Mouse (Mus musculus): ENCODE results near the gene Apoa4. TPM values are rescaled to one million over a fixed set of nuclear protein-coding genes. Genes with fewer than 3 reads are reported as not detected.

Apoa4 gene
- polyA plus RNA-seq, 1 experiment from 2014 or later = 1,729 TPM

DNA sequence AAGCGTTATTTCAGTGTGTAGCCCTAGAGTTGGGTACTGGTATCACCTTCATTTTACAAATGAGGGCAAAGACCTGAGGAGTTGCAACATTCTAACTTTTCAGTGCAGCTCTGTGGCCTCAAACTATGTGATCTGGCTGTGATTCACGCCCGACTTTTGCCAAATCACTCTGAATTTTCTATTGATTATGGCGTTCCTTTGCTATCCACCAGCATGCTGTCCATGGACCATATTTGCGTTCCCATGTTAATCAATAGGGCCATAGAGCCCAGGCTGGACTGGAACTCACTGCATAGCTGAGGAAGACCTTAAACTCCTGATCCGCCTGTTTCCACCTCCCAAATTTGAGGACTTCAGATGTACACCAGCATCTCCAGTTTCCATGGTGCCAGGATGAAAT is 18.6 kb downstream of the Apoa4 start:
- H3K27me3 ChIP-seq (replicated peaks; ENCODE audit: control insufficient read depth, insufficient read depth, low read length) = no peaks in the 10 kb centered on the region
- no peaks in the 10 kb centered on the region for H3K9me3 ChIP-seq (ENCODE audit: control insufficient read depth, low read length)
- H3K4me3 ChIP-seq (ENCODE audit: low read length) = no peak overlapping the region
- H3K36me3 ChIP-seq (ENCODE audit: control insufficient read depth, insufficient read depth, low read length) = no peaks in the 10 kb centered on the region
- H3K4me2 ChIP-seq (ENCODE audit: low read depth, low read length) = no peak overlapping the region
- H3K9ac ChIP-seq (ENCODE audit: low read depth, low read length) = no peak overlapping the region
- 81% methylated on average over 6 of the region's 6 CpGs for WGBS
- no peaks in the 10 kb centered on the region; the same call in 1 of the 2 replicates for H3K4me1 ChIP-seq (ENCODE audit: control insufficient read depth, insufficient read depth, low read length)
- H3K27ac ChIP-seq (ENCODE audit: low read length) = no peak overlapping the region
- no peak for ATAC-seq

DNA sequence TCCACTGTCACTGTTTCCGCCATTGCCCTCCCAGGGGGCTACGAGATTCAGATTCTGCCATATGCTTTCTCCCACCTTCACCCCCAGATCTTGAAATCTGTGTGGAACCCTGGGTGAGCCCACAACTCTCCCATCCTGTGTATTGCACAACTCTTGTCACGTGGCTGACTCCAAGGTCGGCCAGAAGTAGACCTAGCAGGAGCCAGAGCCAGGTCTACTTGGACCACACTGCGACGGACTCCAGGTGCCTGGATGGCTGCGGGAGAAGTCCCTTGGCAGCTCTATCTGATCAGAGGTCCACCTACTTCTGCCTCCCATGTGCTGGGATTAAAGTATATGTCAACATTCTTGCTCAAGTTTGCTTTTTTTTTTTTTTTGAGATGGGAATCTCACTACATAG is 20.6 kb downstream of the Apoa4 start:
- no peaks in the 10 kb centered on the region for H3K36me3 ChIP-seq (ENCODE audit: control insufficient read depth, insufficient read depth, low read length)
- H3K4me2 ChIP-seq (ENCODE audit: low read depth, low read length) = no peak overlapping the region
- 79% methylated on average over 7 of the region's 7 CpGs for WGBS
- no peak for ATAC-seq
- no peak overlapping the region for H3K9ac ChIP-seq (ENCODE audit: low read depth, low read length)
- no peak overlapping the region for H3K4me3 ChIP-seq (ENCODE audit: low read length)
- no peaks in the 10 kb centered on the region for H3K27me3 ChIP-seq (replicated peaks; ENCODE audit: control insufficient read depth, insufficient read depth, low read length)
- no peaks in the 10 kb centered on the region for H3K9me3 ChIP-seq (ENCODE audit: control insufficient read depth, low read length)
- H3K27ac ChIP-seq (ENCODE audit: low read length) = no peak overlapping the region
- no peaks in the 10 kb centered on the region; the same call in 1 of the 2 replicates for H3K4me1 ChIP-seq (ENCODE audit: control insufficient read depth, insufficient read depth, low read length)

DNA sequence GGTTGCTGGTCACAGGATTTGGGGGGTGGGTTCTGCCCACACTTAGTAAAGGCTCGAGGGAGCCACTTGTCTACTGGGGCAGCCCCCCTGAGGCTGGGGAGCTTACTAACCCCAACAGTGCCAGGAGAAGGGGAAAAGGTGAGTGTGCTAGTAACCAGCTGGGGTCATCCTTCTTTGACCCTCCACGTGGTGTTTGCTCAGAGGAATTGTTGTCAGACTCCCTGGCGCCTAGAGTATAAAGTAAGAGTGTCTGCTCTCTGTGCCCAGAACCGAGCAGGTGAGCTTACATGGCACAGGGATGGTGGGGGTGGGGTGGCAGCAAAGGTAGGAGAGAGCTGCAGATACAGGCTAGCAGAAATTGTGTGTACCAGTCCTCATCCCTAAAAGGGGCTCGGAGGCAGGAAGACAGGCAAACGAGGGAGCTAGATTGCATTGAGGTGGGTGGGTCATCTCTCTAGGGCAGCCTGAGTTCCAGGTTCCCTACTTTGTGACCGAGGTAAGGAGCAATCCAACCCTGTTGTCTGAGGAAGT is 27.9 kb downstream of the Apoa4 start, which contains the start of gene Apoa5:
Gene Apoa5 (plus strand): TSS at position 291 of the 531 bp plus-strand sequence.
- no peaks in the 10 kb centered on the region; the same call in 1 of the 2 replicates for H3K27me3 ChIP-seq (replicated peaks; ENCODE audit: control insufficient read depth, insufficient read depth, low read length)
- H3K9me3 ChIP-seq (ENCODE audit: control insufficient read depth, low read length) = no peaks in the 10 kb centered on the region
- no peak within 1 kb of the TSS for H3K9ac ChIP-seq (ENCODE audit: low read depth, low read length)
- H3K4me3 ChIP-seq (ENCODE audit: low read length) = no peak within 1 kb of the TSS
- no peaks in the 10 kb centered on the region for H3K36me3 ChIP-seq (ENCODE audit: control insufficient read depth, insufficient read depth, low read length)
- WGBS = 40% methylated on average over 7 of the region's 7 CpGs
- H3K4me1 ChIP-seq (ENCODE audit: control insufficient read depth, insufficient read depth, low read length) = no peaks in the 10 kb centered on the region
- no peak within 1 kb of the TSS for H3K4me2 ChIP-seq (ENCODE audit: low read depth, low read length)
- no peak within 1 kb of the TSS for H3K27ac ChIP-seq (ENCODE audit: low read length)
- ATAC-seq = no peak

GRCm38 (mm10) chr9:46269125-46269524 is 28.6 kb downstream of the Apoa4 start:
- Histone ChIP-seq H3K36me3 (ENCODE audit: control insufficient read depth, insufficient read depth, low read length) (no peaks in the 10 kb centered on the region), H3K27me3 (replicated peaks; ENCODE audit: control insufficient read depth, insufficient read depth, low read length) (no peaks in the 10 kb centered on the region; the same call in 1 of the 2 replicates), H3K4me2 (ENCODE audit: low read depth, low read length) (no peak overlapping the region), H3K9me3 (ENCODE audit: control insufficient read depth, low read length) (no peaks in the 10 kb centered on the region), H3K9ac (ENCODE audit: low read depth, low read length) (no peak overlapping the region), H3K27ac (ENCODE audit: low read length) (no peak overlapping the region), H3K4me3 (ENCODE audit: low read length) (no peak overlapping the region), H3K4me1 (ENCODE audit: control insufficient read depth, insufficient read depth, low read length) (peaks cover 5% of the 10 kb centered on the region)
- WGBS = 88% methylated on average over 5 of the region's 5 CpGs
- ATAC-seq = no peak

- Histone ChIP-seq H3K27me3 (replicated peaks; ENCODE audit: control insufficient read depth, insufficient read depth, low read length) (no peaks in the 10 kb centered on the region; the same call in 1 of the 2 replicates), H3K36me3 (ENCODE audit: control insufficient read depth, insufficient read depth, low read length) (0 out of 2 replicates have a peak, but pooled peaks cover 9% of the 10 kb centered on the region), H3K27ac (ENCODE audit: low read length) (no peak overlapping the region), H3K4me3 (ENCODE audit: low read length) (no peak overlapping the region), H3K4me2 (ENCODE audit: low read depth, low read length) (no peak overlapping the region), H3K9ac (ENCODE audit: low read depth, low read length) (no peak overlapping the region), H3K9me3 (ENCODE audit: control insufficient read depth, low read length) (no peaks in the 10 kb centered on the region), H3K4me1 (ENCODE audit: control insufficient read depth, insufficient read depth, low read length) (peaks cover 5% of the 10 kb centered on the region)
- no peak for ATAC-seq
- 91% methylated on average over 4 of the region's 4 CpGs for WGBS
These were observed 30.3 kb downstream of the Apoa4 start for GRCm38 (mm10) chr9:46270782-46271181.

DNA sequence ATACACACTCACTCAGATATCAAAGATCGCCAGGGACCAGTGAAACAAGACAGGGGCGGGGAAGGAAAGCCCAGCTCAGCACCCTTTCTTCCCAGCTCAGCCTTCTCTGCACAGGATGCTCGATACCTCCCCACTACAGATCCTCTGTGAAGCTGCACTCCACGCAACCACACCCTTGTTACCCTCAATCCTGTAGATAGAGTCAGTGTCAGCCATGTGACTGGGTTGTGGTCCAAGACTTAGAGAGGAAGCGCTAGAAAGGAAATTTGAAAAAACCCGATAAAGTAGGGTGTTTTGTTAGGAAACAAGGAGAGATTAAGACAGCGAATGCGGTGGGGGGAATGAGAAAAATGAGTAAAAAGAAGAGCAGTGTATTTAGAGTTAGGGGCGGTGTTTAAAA is 31.6 kb downstream of the Apoa4 start:
- H3K4me2 ChIP-seq (ENCODE audit: low read depth, low read length) = no peak overlapping the region
- WGBS = 83% methylated on average over 9 of the region's 9 CpGs
- no peak for ATAC-seq
- H3K9ac ChIP-seq (ENCODE audit: low read depth, low read length) = no peak overlapping the region
- no peak overlapping the region; the same call in 1 of the 2 replicates for H3K4me3 ChIP-seq (ENCODE audit: low read length)
- H3K27me3 ChIP-seq (replicated peaks; ENCODE audit: control insufficient read depth, insufficient read depth, low read length) = no peaks in the 10 kb centered on the region; the same call in 1 of the 2 replicates
- peaks cover 5% of the 10 kb centered on the region for H3K4me1 ChIP-seq (ENCODE audit: control insufficient read depth, insufficient read depth, low read length)
- 0 out of 2 replicates have a peak, but pooled peaks cover 13% of the 10 kb centered on the region for H3K36me3 ChIP-seq (ENCODE audit: control insufficient read depth, insufficient read depth, low read length)
- H3K9me3 ChIP-seq (ENCODE audit: control insufficient read depth, low read length) = no peaks in the 10 kb centered on the region
- no peak overlapping the region for H3K27ac ChIP-seq (ENCODE audit: low read length)

DNA sequence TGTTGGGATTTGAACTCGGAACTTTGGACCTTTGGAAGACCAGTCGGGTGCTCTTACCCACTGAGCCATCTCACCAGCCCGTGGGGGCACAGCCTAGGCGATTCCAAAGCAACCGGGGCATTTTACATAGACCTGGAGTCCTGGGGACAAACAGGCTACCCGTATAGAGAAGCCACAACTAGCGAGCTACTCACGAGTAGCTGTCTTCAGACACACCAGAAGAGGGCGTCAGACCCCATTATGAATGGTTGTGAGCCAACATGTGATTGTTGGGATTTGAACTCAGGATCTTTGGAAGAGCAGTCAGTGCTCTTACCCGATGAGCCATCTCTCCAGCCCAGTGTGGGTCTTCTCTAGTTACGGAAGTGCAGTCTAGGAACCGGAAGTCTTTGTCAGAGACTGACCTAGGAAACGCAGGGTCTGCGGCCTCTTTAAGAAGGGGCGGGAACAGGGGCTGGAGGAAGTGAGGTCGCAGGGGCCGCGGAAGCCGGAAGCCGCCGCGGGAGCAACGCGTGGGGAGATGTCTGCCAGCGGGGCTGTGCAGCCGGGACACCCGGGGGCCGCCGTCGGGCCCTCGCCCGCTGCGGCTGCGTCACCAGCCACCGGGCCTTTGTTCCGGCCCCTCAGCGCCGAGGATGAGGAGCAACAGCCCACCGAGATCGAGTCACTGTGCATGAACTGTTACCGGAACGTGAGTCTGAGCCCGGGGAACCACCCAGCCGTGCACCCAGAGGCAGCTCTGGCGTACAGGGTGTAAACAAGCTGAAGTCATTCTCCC is 32.4 kb downstream of the Apoa4 start, which contains the start of gene Zpr1:
Gene Zpr1 (plus strand): TSS at position 388 of the 778 bp plus-strand sequence.
- H3K4me2 ChIP-seq (ENCODE audit: low read depth, low read length) = peak within 1 kb of the TSS; percentile 83
- peak; percentile 95 for ATAC-seq
- H3K36me3 ChIP-seq (ENCODE audit: control insufficient read depth, insufficient read depth, low read length) = peaks cover 19% of the 10 kb centered on the region; the same call in 1 of the 2 replicates
- peaks cover 5% of the 10 kb centered on the region for H3K4me1 ChIP-seq (ENCODE audit: control insufficient read depth, insufficient read depth, low read length)
- no peaks in the 10 kb centered on the region; the same call in 1 of the 2 replicates for H3K27me3 ChIP-seq (replicated peaks; ENCODE audit: control insufficient read depth, insufficient read depth, low read length)
- H3K9ac ChIP-seq (ENCODE audit: low read depth, low read length) = peak within 1 kb of the TSS; percentile 78
- H3K4me3 ChIP-seq (ENCODE audit: low read length) = peak within 1 kb of the TSS; percentile 97
- H3K27ac ChIP-seq (ENCODE audit: low read length) = peak within 1 kb of the TSS; percentile 20
- WGBS = 5% methylated on average over 45 of the region's 45 CpGs
- H3K9me3 ChIP-seq (ENCODE audit: control insufficient read depth, low read length) = no peaks in the 10 kb centered on the region

DNA sequence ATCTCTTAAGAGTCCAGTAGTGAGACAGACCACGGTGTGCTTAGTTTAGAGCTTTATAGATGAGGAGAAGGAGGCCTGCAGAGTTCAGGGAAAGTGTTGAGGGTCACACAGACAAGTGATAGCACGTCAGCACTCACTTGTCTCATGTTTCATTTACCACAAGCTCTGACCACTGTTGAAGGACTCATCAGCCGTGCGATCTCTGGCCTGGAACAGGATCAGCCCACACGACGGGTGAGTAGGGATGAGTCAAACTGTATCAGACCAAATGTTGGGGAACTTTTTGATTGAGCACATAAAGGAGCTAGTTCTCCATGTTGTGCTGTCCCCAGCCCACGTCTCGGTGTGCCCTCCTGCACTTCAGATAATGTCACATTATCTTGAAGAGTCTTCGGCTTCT is 34.0 kb downstream of the Apoa4 start:
- peaks cover 5% of the 10 kb centered on the region for H3K4me1 ChIP-seq (ENCODE audit: control insufficient read depth, insufficient read depth, low read length)
- WGBS = 88% methylated on average over 9 of the region's 9 CpGs
- no peak for ATAC-seq
- no peaks in the 10 kb centered on the region; the same call in 1 of the 2 replicates for H3K27me3 ChIP-seq (replicated peaks; ENCODE audit: control insufficient read depth, insufficient read depth, low read length)
- H3K27ac ChIP-seq (ENCODE audit: low read length) = no peak overlapping the region
- no peaks in the 10 kb centered on the region for H3K9me3 ChIP-seq (ENCODE audit: control insufficient read depth, low read length)
- H3K4me3 ChIP-seq (ENCODE audit: low read length) = no peak overlapping the region
- H3K4me2 ChIP-seq (ENCODE audit: low read depth, low read length) = no peak overlapping the region; the same call in 1 of the 2 replicates
- H3K36me3 ChIP-seq (ENCODE audit: control insufficient read depth, insufficient read depth, low read length) = peaks cover 19% of the 10 kb centered on the region; the same call in 1 of the 2 replicates
- no peak overlapping the region for H3K9ac ChIP-seq (ENCODE audit: low read depth, low read length)

DNA sequence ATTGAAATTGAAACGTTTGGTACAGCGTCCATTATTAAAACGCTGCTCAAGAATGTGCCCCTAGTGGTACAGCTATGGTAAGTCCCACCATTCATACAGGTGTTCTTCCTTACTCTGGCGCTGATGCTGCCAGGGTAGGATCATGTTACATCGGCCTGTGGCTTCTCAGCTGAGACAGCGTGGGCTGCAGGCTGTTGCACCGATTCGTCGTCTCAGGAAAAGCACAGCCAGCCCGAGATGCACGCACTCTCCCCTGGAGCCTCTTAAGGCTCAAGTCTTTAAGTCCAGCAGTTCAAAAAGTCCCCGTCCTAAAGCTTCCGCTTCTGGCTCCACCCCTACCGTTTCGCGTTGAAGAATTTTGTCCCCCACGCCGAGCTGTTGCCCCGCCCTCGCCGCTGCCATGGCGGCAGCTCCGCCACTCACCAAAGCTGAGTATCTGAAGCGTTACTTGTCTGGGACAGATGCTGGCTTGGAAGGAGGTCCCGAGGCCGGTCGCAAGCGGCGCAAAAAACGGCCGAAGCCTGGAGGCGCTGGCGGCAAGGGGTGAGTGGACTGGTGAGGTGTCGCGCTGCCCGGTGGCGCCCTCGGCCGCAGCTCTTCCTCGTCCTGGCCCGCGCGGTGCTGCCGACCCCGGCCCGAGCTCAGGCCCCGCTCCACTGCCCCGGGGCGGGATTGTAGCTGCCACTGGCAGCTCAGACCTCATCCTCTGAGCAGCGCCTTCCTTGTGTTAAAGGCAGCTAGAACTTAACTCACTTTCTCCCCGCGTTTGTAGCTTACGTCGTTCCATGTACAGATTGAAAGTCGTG is 42.3 kb downstream of the Apoa4 start, which contains the start of gene Bud13:
Gene Bud13 (plus strand): TSS at position 378 of the 806 bp plus-strand sequence.
- Histone ChIP-seq H3K27ac (ENCODE audit: low read length) (peak within 1 kb of the TSS; percentile 94), H3K4me2 (ENCODE audit: low read depth, low read length) (peak within 1 kb of the TSS; percentile 69), H3K36me3 (ENCODE audit: control insufficient read depth, insufficient read depth, low read length) (peaks cover 20% of the 10 kb centered on the region), H3K9me3 (ENCODE audit: control insufficient read depth, low read length) (no peaks in the 10 kb centered on the region), H3K9ac (ENCODE audit: low read depth, low read length) (peak within 1 kb of the TSS; percentile 91), H3K27me3 (replicated peaks; ENCODE audit: control insufficient read depth, insufficient read depth, low read length) (no peaks in the 10 kb centered on the region), H3K4me1 (ENCODE audit: control insufficient read depth, insufficient read depth, low read length) (peaks cover 6% of the 10 kb centered on the region), H3K4me3 (ENCODE audit: low read length) (peak within 1 kb of the TSS; percentile 96)
- peak; percentile 94 for ATAC-seq
- WGBS = under 1% methylated on average over 55 of the region's 55 CpGs
